In the genomic region with DNA sequence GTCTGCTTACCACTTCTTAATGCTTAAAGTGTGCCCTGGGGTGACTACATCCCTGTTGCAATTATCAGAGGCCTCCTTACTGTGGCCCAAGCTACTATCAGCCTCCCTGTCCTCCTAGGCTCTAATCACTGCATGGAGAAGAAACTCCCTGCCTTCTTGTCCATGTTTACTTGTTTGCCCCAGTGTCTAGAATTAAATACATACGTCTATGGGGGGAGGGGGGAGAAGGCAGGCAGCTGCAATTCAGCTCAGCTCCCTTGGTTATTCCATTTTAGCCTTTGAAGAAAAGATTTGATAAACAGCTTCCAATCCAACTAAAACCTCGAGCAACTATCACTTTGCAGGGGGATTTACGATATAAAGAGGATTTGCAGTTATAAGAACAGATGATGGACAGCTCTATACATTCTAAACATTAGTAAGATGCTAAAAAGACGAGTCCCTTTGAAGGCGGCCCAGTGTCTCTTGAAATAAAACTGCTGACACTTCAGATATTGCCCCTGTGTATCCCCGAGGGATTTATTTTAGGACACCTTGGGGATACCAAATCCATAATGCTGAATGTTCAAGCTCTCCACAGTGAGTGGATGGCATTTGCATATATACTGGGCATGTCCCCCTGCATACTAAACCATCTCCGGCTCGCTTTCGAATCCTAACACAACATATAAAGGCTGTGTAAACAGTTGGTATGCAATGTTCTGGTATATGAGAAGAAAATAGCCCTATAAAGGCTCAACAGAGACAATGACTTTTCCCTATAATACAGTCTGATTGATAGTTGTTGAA, we compare ENCODE assay signal across 11 mouse cellular contexts.
"Had no signal": no experiment of that assay in that cellular context is flagged by ENCODE, and none has a peak within 500 bp of the region (broad histone marks: within the 10 kb centered on the region; RNA-seq: fewer than 3 reads in every experiment).

No protein-coding gene starts in this region.

- H3K4me3 ChIP-seq: limb, embryonic 13.5 days; stomach, embryonic 15.5 days had no signal

- H3K27ac ChIP-seq: limb, embryonic 13.5 days; liver, embryonic 14.5 days; stomach, embryonic 15.5 days had no signal

- H3K9ac ChIP-seq: limb, embryonic 13.5 days; liver, embryonic 14.5 days; stomach, embryonic 15.5 days had no signal

- H3K4me1 ChIP-seq: stomach, embryonic 15.5 days had no signal

- H3K4me2 ChIP-seq: limb, embryonic 13.5 days; stomach, embryonic 15.5 days had no signal

- DNase-seq: kidney, adult 11 months; kidney, adult 9 months; kidney, postnatal 10 days; left cerebral cortex, postnatal 4 days; lung, adult 18-20 months; right cerebral cortex, postnatal 14 days; thymus, adult 2 months; thymus, postnatal 36 days had no signal

- H3K9me3 ChIP-seq: stomach, embryonic 15.5 days had no signal

- H3K27me3 ChIP-seq: limb, embryonic 13.5 days; stomach, embryonic 15.5 days had no signal

- H3K36me3 ChIP-seq: limb, embryonic 13.5 days; stomach, embryonic 15.5 days had no signal
